Mouse (Mus musculus) MEL (cell line): ENCODE measurements around the gene Btg2. TPM values are rescaled to one million over a fixed set of nuclear protein-coding genes. Genes with fewer than 3 reads are reported as not detected.

Experiments used
- DNase-seq: peaks from one replicate; pipeline ENCODE4 v3.0.0; 2011; ENCODE audit warnings: low read depth, low spot score
- H3K27ac ChIP-seq: 2 replicates; pipeline ENCODE4 v1.5.1; 2012; ENCODE audit warnings: low read depth, mild to moderate bottlenecking, control low read depth, low read length, moderate library complexity; ENCODE audit not compliant: control insufficient read depth
- H3K27me3 ChIP-seq, 2 experiments: fragments of 150-350 bp in 1 of 2; sonication (generic) in 1 of 2; 2 replicates each; pipeline ENCODE4 v1.6.1; 2012; ENCODE audit warnings: low read length in 2 of 2, mild to moderate bottlenecking in 2 of 2, improper control_type of control experiment in 1 of 2, moderate library complexity in 1 of 2; ENCODE audit not compliant: insufficient read depth in 2 of 2, control insufficient read depth in 1 of 2
- H3K36me3 ChIP-seq, 2 experiments: 2 replicates each; pipeline ENCODE4 v1.6.1; 2012 to 2014; ENCODE audit warnings: low read length in 2 of 2, improper control_type of control experiment in 1 of 2, inconsistent platforms in 1 of 2, mild to moderate bottlenecking in 1 of 2; ENCODE audit not compliant: insufficient read depth in 2 of 2, control insufficient read depth in 1 of 2
- H3K4me1 ChIP-seq, 2 experiments: fragments of 150-350 bp in 1 of 2; sonication (generic) in 1 of 2; 2 replicates each; pipeline ENCODE4 v1.6.1; 2012; ENCODE audit warnings: low read length in 2 of 2, improper control_type of control experiment in 1 of 2, mild to moderate bottlenecking in 1 of 2; ENCODE audit not compliant: insufficient read depth in 2 of 2, control insufficient read depth in 1 of 2
- H3K4me3 ChIP-seq, 2 experiments: fragments of 150-350 bp in 1 of 2; sonication (generic) in 1 of 2; 2 replicates each; pipeline ENCODE4 v1.5.1; 2012; ENCODE audit warnings: low read depth in 2 of 2, low read length in 2 of 2, mild to moderate bottlenecking in 2 of 2, moderate library complexity in 2 of 2, control low read depth in 1 of 2, improper control_type of control experiment in 1 of 2; ENCODE audit not compliant: control insufficient read depth in 1 of 2, insufficient read depth in 1 of 2
- H3K79me2 ChIP-seq: 2 replicates; pipeline ENCODE4 v1.6.1; 2012; ENCODE audit warnings: mild to moderate bottlenecking, low read length, moderate library complexity; ENCODE audit not compliant: control insufficient read depth, poor library complexity, insufficient read depth
- H3K9ac ChIP-seq: 2 replicates; pipeline ENCODE4 v1.6.1; 2012; ENCODE audit warnings: low read depth, mild to moderate bottlenecking, control low read depth, low read length, moderate library complexity; ENCODE audit not compliant: control insufficient read depth, poor library complexity, severe bottlenecking
- H3K9me3 ChIP-seq: fragments of 150-350 bp; sonication (generic); replicated peaks from 2 replicates; pipeline ENCODE4 v1.6.1; 2012; ENCODE audit warnings: mild to moderate bottlenecking, low read length, improper control_type of control experiment, moderate library complexity; ENCODE audit not compliant: insufficient read depth
- BHLHE40 ChIP-seq: IDR thresholded peaks from 2 replicates; pipeline ENCODE4 v1.6.1; 2012; ENCODE audit warnings: low read depth, mild to moderate bottlenecking, inconsistent platforms, low read length, improper control_type of control experiment, borderline replicate concordance
- EP300 ChIP-seq, 2 experiments: IDR thresholded peaks; 2 replicates each; pipeline ENCODE4 v1.6.1; 2011; ENCODE audit warnings: improper control_type of control experiment in 2 of 2, low read length in 2 of 2, low read depth in 1 of 2, mild to moderate bottlenecking in 1 of 2
- ETS1 ChIP-seq: IDR thresholded peaks from 2 replicates; pipeline ENCODE4 v1.6.1; 2012; ENCODE audit warnings: low read depth, mild to moderate bottlenecking, inconsistent platforms, low read length, improper control_type of control experiment, moderate library complexity
- GABPA ChIP-seq: IDR thresholded peaks from 2 replicates; pipeline ENCODE4 v1.6.1; 2012; ENCODE audit warnings: low read depth, mild to moderate bottlenecking, inconsistent platforms, low read length, improper control_type of control experiment, moderate library complexity
- GATA1 ChIP-seq: IDR thresholded peaks from 2 replicates; pipeline ENCODE4 v1.6.1; 2011; ENCODE audit warnings: low read depth, low read length, improper control_type of control experiment
- HCFC1 ChIP-seq: IDR thresholded peaks from 2 replicates; pipeline ENCODE4 v1.6.1; 2012; ENCODE audit warnings: low read depth, mild to moderate bottlenecking, inconsistent platforms, low read length, improper control_type of control experiment, moderate library complexity
- KAT2A ChIP-seq: conservative IDR thresholded peaks from 2 replicates; pipeline ENCODE4 v1.6.1; 2012; ENCODE audit warnings: low read depth, low read length, improper control_type of control experiment, inconsistent platforms
- MAX ChIP-seq: IDR thresholded peaks from 2 replicates; pipeline ENCODE4 v1.6.1; 2011; ENCODE audit warnings: low read length, improper control_type of control experiment
- MXI1 ChIP-seq: IDR thresholded peaks from 2 replicates; pipeline ENCODE4 v1.6.1; 2011; ENCODE audit warnings: mild to moderate bottlenecking, low read depth, low read length, improper control_type of control experiment
- MYB ChIP-seq: IDR thresholded peaks from 2 replicates; pipeline ENCODE4 v1.6.1; 2011; ENCODE audit warnings: mild to moderate bottlenecking, low read depth, low read length, improper control_type of control experiment
- POLR2A ChIP-seq, 2 experiments: IDR thresholded peaks; 2 replicates each; pipeline ENCODE4 v1.6.1; 2011 to 2012; ENCODE audit warnings: low read length in 2 of 2, mild to moderate bottlenecking in 2 of 2, control low read depth in 1 of 2, improper control_type of control experiment in 1 of 2, low read depth in 1 of 2, moderate library complexity in 1 of 2; ENCODE audit not compliant: control insufficient read depth in 1 of 2, insufficient read depth in 1 of 2, poor library complexity in 1 of 2
- RAD21 ChIP-seq: IDR thresholded peaks from 2 replicates; pipeline ENCODE4 v1.6.1; 2011; ENCODE audit warnings: mild to moderate bottlenecking, low read depth, low read length, improper control_type of control experiment
- RCOR1 ChIP-seq: IDR thresholded peaks from 2 replicates; pipeline ENCODE4 v1.6.1; 2012; ENCODE audit warnings: low read depth, mild to moderate bottlenecking, inconsistent platforms, low read length, improper control_type of control experiment
- SIN3A ChIP-seq: IDR thresholded peaks from 2 replicates; pipeline ENCODE4 v1.6.1; 2012; ENCODE audit warnings: low read length, improper control_type of control experiment, inconsistent platforms
- UBTF ChIP-seq: IDR thresholded peaks from 2 replicates; pipeline ENCODE4 v1.6.1; 2012; ENCODE audit warnings: low read depth, mild to moderate bottlenecking, inconsistent platforms, low read length, improper control_type of control experiment, moderate library complexity, borderline replicate concordance; ENCODE audit not compliant: insufficient read depth
- USF1 ChIP-seq: IDR thresholded peaks from 2 replicates; pipeline ENCODE4 v1.6.1; 2014; ENCODE audit warnings: low read depth, mild to moderate bottlenecking, inconsistent platforms, low read length, improper control_type of control experiment, moderate library complexity
- ZMIZ1 ChIP-seq: IDR thresholded peaks from 2 replicates; pipeline ENCODE4 v1.6.1; 2012; ENCODE audit warnings: low read depth, mild to moderate bottlenecking, inconsistent platforms, low read length, improper control_type of control experiment, moderate library complexity
- polyA plus RNA-seq, 2 experiments: library from polyadenylated mRNA; stranded (reverse) in 1 of 2; unstranded in 1 of 2; fragments of >175 nt in 1 of 2; fragments of >200 nt in 1 of 2; gene quantifications; 2 replicates each; pipeline versions ENCODE4 v1.2.1 to v1.2.4; 2012; ENCODE audit warnings: low replicate concordance in 2 of 2, low read depth in 1 of 2; ENCODE audit not compliant: insufficient read length in 2 of 2, insufficient read depth in 1 of 2, missing spikeins in 1 of 2
- total RNA-seq: library from RNA; depleted of rRNA; stranded (reverse); fragments of 300-350 nt; gene quantifications from 2 replicates; pipeline ENCODE4 v1.2.3, GENCODE M21; 2012

Btg2 gene
- total and polyA plus RNA-seq, 3 experiments = 2.1 to 3.6 TPM; not detected in 1

GRCm38 (mm10) chr1:134028161-134028846, 50.6 kb downstream of the Btg2 start:
- H3K36me3 ChIP-seq = no peaks in the 10 kb centered on the region
- no peaks in the 10 kb centered on the region for H3K4me1 ChIP-seq
- H3K4me3 ChIP-seq = no peak overlapping the region
- TF ChIP-seq ETS1 (no peak), GATA1 (no peak), RCOR1 (no peak), EP300 (IDR thresholded peaks at IDR 0.05; ENCODE audit: low read depth in 1 of 2, low read length in 2 of 2) (no peak), MAX (no peak), BHLHE40 (no peak)
- H3K9ac ChIP-seq = no peak overlapping the region
- no peaks in the 10 kb centered on the region for H3K9me3 ChIP-seq
- H3K27me3 ChIP-seq = peaks cover 2 to 8% of the 10 kb centered on the region in 2 experiments; a peak in 3 of 4 replicates
- H3K27ac ChIP-seq = no peak overlapping the region
- no peaks in the 10 kb centered on the region for H3K79me2 ChIP-seq
- no peak for DNase-seq

- Histone ChIP-seq H3K27me3 (peaks cover 2 to 9% of the 10 kb centered on the region in 2 experiments; a peak in 3 of 4 replicates), H3K27ac (no peak overlapping the region), H3K4me3 (no peak overlapping the region), H3K4me1 (no peaks in the 10 kb centered on the region), H3K36me3 (no peaks in the 10 kb centered on the region), H3K9me3 (no peaks in the 10 kb centered on the region), H3K79me2 (no peaks in the 10 kb centered on the region), H3K9ac (no peak overlapping the region)
- TF ChIP-seq KAT2A (no peak), ETS1 (no peak)
- no peak for DNase-seq
These were observed 52.2 kb downstream of the Btg2 start for GRCm38 (mm10) chr1:134026741-134027140.

- peaks cover 5 to 11% of the 10 kb centered on the region in 2 experiments for H3K27me3 ChIP-seq
- no peaks in the 10 kb centered on the region for H3K4me1 ChIP-seq
- TF ChIP-seq RAD21 (no peak), BHLHE40 (no peak), UBTF (no peak), SIN3A (no peak), USF1 (no peak), MXI1 (no peak), KAT2A (no peak), HCFC1 (no peak), GATA1 (no peak), MYB (no peak), POLR2A (IDR thresholded peaks at IDR 0.05; ENCODE audit: control insufficient read depth in 1 of 2, insufficient read depth in 1 of 2, low read depth in 1 of 2, low read length in 2 of 2, poor library complexity in 1 of 2) (no peak), GABPA (no peak), ZMIZ1 (no peak)
- TF ChIP-seq, all 39 proteins: peak for 0
- Histone ChIP-seq H3K79me2 (no peaks in the 10 kb centered on the region), H3K36me3 (no peaks in the 10 kb centered on the region), H3K4me3 (no peak overlapping the region), H3K9ac (no peak overlapping the region), H3K9me3 (no peaks in the 10 kb centered on the region), H3K27ac (no peak overlapping the region)
- no peak for DNase-seq
These were observed 52.9 kb downstream of the Btg2 start for GRCm38 (mm10) chr1:134025975-134026374.
